Mouse (Mus musculus) olfactory bulb, adult 2 months (tissue): ENCODE measurements at regions not wholly inside any gene's neighbourhood (a gene's known extent, or its start where the extent isn't known, plus 50 kb on each side); places are given as distances from the start of the nearest gene placed in this dataset.

ENCODE experiments used
- CTCF ChIP-seq: fragments of 200-500 bp; IDR thresholded peaks from 2 replicates; pipeline ENCODE4 v1.5.1; 2012; ENCODE audit warnings: low read depth, mild to moderate bottlenecking, low read length, moderate library complexity; ENCODE audit not compliant: insufficient read depth
- POLR2A ChIP-seq: fragments of 200-500 bp; IDR thresholded peaks from 2 replicates; pipeline ENCODE4 v1.6.1; 2012; ENCODE audit warnings: mild to moderate bottlenecking, low read depth, low read length, moderate library complexity; ENCODE audit not compliant: insufficient read depth

DNA sequence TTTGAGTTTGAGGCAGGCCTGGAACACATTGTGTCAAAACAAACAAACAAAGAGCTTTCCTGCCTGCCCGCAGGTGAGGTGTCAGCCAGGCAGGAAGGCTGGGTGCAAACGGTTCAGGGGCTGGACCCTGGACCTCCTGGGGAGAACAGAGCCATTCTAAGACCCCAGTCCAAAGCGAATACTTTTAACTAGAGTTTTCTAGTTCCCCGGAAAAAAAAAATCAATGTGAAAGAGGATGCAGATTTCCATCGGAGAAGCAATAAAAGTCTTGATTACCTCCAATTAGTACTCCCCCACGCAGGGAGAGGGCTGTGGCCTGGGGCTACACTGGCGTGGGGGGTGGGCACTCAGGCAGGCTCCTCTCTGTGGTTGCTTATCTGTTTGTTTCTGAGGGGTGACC, 106.4 kb downstream of the Sox2 start:
- no peak for TF ChIP-seq POLR2A
- TF ChIP-seq CTCF = no peak
